Mouse (Mus musculus) B cell, adult 67 days (primary cell): ENCODE results near the gene Dnase2b. TPM values are rescaled to one million over a fixed set of nuclear protein-coding genes. Genes with fewer than 3 reads are reported as not detected.

Experiments used
- total RNA-seq, 2 experiments: library from RNA; stranded (reverse); gene quantifications; 4 replicates each; pipeline ENCODE4 v1.2.4; 2023

Dnase2b gene
- not detected for total RNA-seq

DNA sequence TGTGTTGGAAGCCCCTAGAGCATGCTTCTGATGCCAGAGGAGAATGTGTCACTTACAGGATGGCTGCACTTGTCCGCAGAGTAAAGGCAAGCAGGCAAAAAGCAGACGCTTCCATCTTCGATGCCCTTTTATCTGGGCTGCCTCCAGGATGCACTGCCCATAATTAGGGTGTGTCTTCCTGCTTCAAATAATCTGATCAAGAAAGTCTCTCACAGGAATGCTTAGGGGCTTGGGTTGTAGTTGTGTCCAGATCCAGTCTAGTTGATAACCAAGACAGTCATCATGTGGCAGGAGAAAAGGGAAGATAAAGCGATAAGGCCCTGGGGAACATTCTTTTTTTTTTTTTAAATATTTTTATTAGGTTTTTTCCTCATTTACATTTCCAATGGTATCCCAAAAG lies at the start of gene Dnase2b:
TSS of gene Dnase2b (minus strand) at position 101 of the 400 bp plus-strand sequence.

DNA sequence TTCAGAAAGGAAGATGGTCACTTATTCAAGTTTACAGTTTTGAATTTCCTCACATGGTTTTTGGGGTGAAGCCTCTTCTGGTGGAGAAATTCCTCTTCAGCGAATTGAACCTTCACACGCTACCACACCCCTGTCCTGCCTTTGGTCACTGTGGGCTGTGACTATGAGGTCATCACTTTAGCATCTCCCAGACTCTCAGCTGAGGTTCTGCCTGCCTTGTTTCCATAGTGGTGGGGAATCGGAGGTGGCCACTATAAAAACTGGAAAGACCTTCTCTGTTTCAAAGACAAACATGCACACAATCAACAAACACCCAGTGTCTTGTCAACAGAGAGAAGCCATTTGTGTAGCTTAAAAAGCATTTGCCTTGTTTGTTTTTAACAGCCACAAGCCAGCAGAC lies 35.8 kb upstream of the Dnase2b start, which contains the start of gene 4930503B20Rik:
TSS of gene 4930503B20Rik (minus strand) at position 101 of the 400 bp plus-strand sequence.

DNA sequence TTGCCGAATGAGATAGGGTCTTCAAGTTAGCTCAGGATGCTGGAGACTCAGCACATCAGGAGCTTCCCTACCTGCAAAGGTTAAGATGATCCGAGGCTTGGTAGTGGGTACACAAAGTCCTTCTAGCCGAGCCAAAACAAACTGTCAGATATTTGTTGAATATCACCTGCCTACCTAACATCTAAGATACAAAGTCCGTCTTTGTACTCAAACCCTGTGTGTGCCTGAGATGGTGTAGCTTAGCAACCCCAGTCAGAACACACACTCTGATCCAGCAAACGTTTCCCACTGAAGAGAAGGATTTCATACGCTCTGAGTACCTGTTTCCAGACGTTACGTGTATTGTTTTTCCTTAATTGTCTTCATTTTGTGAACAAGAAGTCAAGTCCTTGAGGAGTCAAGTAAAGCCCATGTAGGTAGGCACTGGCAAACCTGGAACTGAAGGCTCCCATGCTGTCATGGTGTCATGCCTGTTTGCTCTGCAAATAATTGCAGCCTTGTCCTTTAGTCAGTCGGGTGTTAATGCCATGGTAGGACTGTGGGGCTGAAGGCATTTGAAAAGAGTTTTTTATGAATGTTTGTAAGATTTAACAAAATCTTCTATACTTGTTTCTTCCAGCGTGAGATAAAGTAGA lies 45.1 kb downstream of the Dnase2b start, which contains the start of gene Uox:
TSS of gene Uox (plus strand) at position 279 of the 635 bp plus-strand sequence.

Other genes with a start within 250 kb of the Dnase2b start
- 1 to 10 TPM; 1.8 to 2.0 TPM for gene Ssx2ip, start 211.0 kb downstream of the Dnase2b start, total RNA-seq
- 10 to 100 TPM in 1 of 2 experiments, 1 to 10 TPM in 1; 9.7 to 17.0 TPM for gene Ctbs, start 165.8 kb downstream of the Dnase2b start, total RNA-seq
- 10 to 100 TPM in 1 of 2 experiments, 1 to 10 TPM in 1; 7.2 to 12.4 TPM for gene Spata1, start 115.8 kb downstream of the Dnase2b start, total RNA-seq
- 100 to 1,000 TPM; 145 to 167 TPM for gene Gng5, start 115.8 kb downstream of the Dnase2b start, total RNA-seq
- gene Rpf1, start 94.2 kb downstream of the Dnase2b start, total RNA-seq: 10 to 100 TPM; 96.6 to 97.3 TPM
- not detected for gene Uox, start 45.2 kb downstream of the Dnase2b start, total RNA-seq
- gene 4930503B20Rik, start 35.7 kb upstream of the Dnase2b start, total RNA-seq: not detected
- not detected for gene Samd13, start 70.0 kb upstream of the Dnase2b start, total RNA-seq
- 10 to 100 TPM; 87.2 to 88.5 TPM for gene Prkacb, start 197.4 kb upstream of the Dnase2b start, total RNA-seq
- not detected for gene Ttll7, start 236.8 kb upstream of the Dnase2b start, total RNA-seq